Mouse (Mus musculus): Measurements from ENCODE around the gene Rcan1.
A peak's percentile ranks its signal among the peaks of the same experiment; 100 is the strongest.

The Rcan1 gene

GRCm38 (mm10) chr16:92353295-92353694 is 117.4 kb downstream of the Rcan1 start:
- no peak for DNase-seq (ENCODE audit: low spot score in 2 of 2)

- DNase-seq (ENCODE audit: low spot score in 2 of 2) = peak; percentile 44 to 47
Measured at GRCm38 (mm10) chr16:92348941-92349340, 121.7 kb downstream of the Rcan1 start.

- no peak for DNase-seq (ENCODE audit: low spot score in 2 of 2)
Measured at GRCm38 (mm10) chr16:92346297-92346916, 124.3 kb downstream of the Rcan1 start.

GRCm38 (mm10) chr16:92345177-92345576 is 125.5 kb downstream of the Rcan1 start:
- DNase-seq (ENCODE audit: low spot score in 2 of 2) = no peak

All from urinary bladder, postnatal 36 days (tissue).